Mouse (Mus musculus): Measurements from ENCODE around the gene Magi1. TPM values are rescaled to one million over a fixed set of nuclear protein-coding genes. Genes with fewer than 3 reads are reported as not detected.

Magi1 gene
- 22.9 and 29.4 TPM in 2 replicates for polyA plus RNA-seq (2014; fragmentation: Nextera tagmentation; extraction: Ambion mirVana)

GRCm38 (mm10) chr6:94283318-94284061 is at the start of gene Magi1:
Magi1 (minus strand) TSS chr6:94283917.
- ATAC-seq, result peak; percentile 97
- H3K9me3 ChIP-seq (replicated peaks; ENCODE audit: control insufficient read depth, low read length), result no peaks in the 10 kb centered on the region
- H3K4me3 ChIP-seq (ENCODE audit: low read depth, low read length), result peak within 1 kb of the TSS; percentile 74
- H3K27ac ChIP-seq (ENCODE audit: low read depth, low read length), result peak within 1 kb of the TSS; percentile 93
- H3K36me3 ChIP-seq (ENCODE audit: control insufficient read depth, insufficient read depth, low read length), result no peaks in the 10 kb centered on the region
- H3K27me3 ChIP-seq (replicated peaks; ENCODE audit: control insufficient read depth, insufficient read depth, low read length), result no peaks in the 10 kb centered on the region
- DNase-seq (ENCODE audit: low spot score), result peak; percentile 98
- WGBS, result under 1% methylated on average over 86 of the region's 86 CpGs
- H3K4me2 ChIP-seq (ENCODE audit: low read length), result peak within 1 kb of the TSS; percentile 96
- H3K4me1 ChIP-seq (ENCODE audit: control insufficient read depth, insufficient read depth, low read length), result peaks cover 16% of the 10 kb centered on the region
- peak within 1 kb of the TSS; percentile 79 for H3K9ac ChIP-seq (ENCODE audit: low read length)

- WGBS, result 52% methylated on average over 4 of the region's 4 CpGs
- no peaks in the 10 kb centered on the region for H3K4me1 ChIP-seq (ENCODE audit: control insufficient read depth, insufficient read depth, low read length)
- H3K9ac ChIP-seq (ENCODE audit: low read length), result no peak overlapping the region
- peak; percentile 54 for DNase-seq (ENCODE audit: low spot score)
- H3K27me3 ChIP-seq (replicated peaks; ENCODE audit: control insufficient read depth, insufficient read depth, low read length), result no peaks in the 10 kb centered on the region
- H3K36me3 ChIP-seq (ENCODE audit: control insufficient read depth, insufficient read depth, low read length), result no peaks in the 10 kb centered on the region
- no peak overlapping the region for H3K4me3 ChIP-seq (ENCODE audit: low read depth, low read length)
- no peak overlapping the region for H3K27ac ChIP-seq (ENCODE audit: low read depth, low read length)
- H3K4me2 ChIP-seq (ENCODE audit: low read length), result no peak overlapping the region
- no peak for ATAC-seq
- no peaks in the 10 kb centered on the region for H3K9me3 ChIP-seq (replicated peaks; ENCODE audit: control insufficient read depth, low read length)
Observed at GRCm38 (mm10) chr6:94327143-94327542, 43.4 kb upstream of the Magi1 start.

DNA sequence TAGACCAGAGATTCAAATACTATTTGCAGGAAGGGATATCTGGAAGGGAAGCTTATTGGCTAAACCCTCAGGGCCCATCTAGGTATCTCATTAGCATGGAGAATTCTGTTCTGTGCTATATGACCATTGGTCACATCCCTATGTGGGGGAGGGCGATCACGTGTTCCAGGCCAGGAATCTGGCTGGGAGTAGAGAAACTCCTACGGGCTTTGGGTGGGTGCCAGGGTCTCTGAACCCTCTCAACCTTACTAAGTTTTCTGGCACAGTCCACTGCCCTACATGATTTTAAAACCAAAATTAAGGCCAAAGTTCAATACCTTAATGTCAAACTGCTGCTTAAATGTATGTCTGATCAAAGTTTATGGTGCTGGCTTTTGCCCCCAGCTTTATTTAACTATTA is 33.2 kb upstream of the Magi1 start:
- H3K27me3 ChIP-seq (replicated peaks; ENCODE audit: control insufficient read depth, insufficient read depth, low read length), result no peaks in the 10 kb centered on the region
- no peak overlapping the region for H3K27ac ChIP-seq (ENCODE audit: low read depth, low read length)
- H3K4me1 ChIP-seq (ENCODE audit: control insufficient read depth, insufficient read depth, low read length), result no peaks in the 10 kb centered on the region
- no peak overlapping the region for H3K4me3 ChIP-seq (ENCODE audit: low read depth, low read length)
- ATAC-seq (no peak), DNase-seq (ENCODE audit: low spot score) (no peak)
- 88% methylated on average over 3 of the region's 3 CpGs for WGBS
- H3K9me3 ChIP-seq (replicated peaks; ENCODE audit: control insufficient read depth, low read length), result no peaks in the 10 kb centered on the region
- H3K36me3 ChIP-seq (ENCODE audit: control insufficient read depth, insufficient read depth, low read length), result no peaks in the 10 kb centered on the region
- no peak overlapping the region for H3K4me2 ChIP-seq (ENCODE audit: low read length)
- no peak overlapping the region for H3K9ac ChIP-seq (ENCODE audit: low read length)

- Histone ChIP-seq H3K4me1 (ENCODE audit: control insufficient read depth, insufficient read depth, low read length) (no peaks in the 10 kb centered on the region), H3K36me3 (ENCODE audit: control insufficient read depth, insufficient read depth, low read length) (no peaks in the 10 kb centered on the region), H3K9me3 (replicated peaks; ENCODE audit: control insufficient read depth, low read length) (no peaks in the 10 kb centered on the region), H3K27ac (ENCODE audit: low read depth, low read length) (no peak overlapping the region), H3K4me3 (ENCODE audit: low read depth, low read length) (no peak overlapping the region), H3K4me2 (ENCODE audit: low read length) (no peak overlapping the region), H3K9ac (ENCODE audit: low read length) (no peak overlapping the region), H3K27me3 (replicated peaks; ENCODE audit: control insufficient read depth, insufficient read depth, low read length) (no peaks in the 10 kb centered on the region)
- 84% methylated on average over 7 of the region's 7 CpGs for WGBS
- DNase-seq (ENCODE audit: low spot score), result no peak
- no peak for ATAC-seq
Observed at GRCm38 (mm10) chr6:94312285-94312684, 28.6 kb upstream of the Magi1 start.

- Histone ChIP-seq H3K27me3 (replicated peaks; ENCODE audit: control insufficient read depth, insufficient read depth, low read length) (no peaks in the 10 kb centered on the region), H3K27ac (ENCODE audit: low read depth, low read length) (no peak overlapping the region), H3K36me3 (ENCODE audit: control insufficient read depth, insufficient read depth, low read length) (no peaks in the 10 kb centered on the region), H3K9ac (ENCODE audit: low read length) (no peak overlapping the region), H3K9me3 (replicated peaks; ENCODE audit: control insufficient read depth, low read length) (no peaks in the 10 kb centered on the region), H3K4me1 (ENCODE audit: control insufficient read depth, insufficient read depth, low read length) (no peaks in the 10 kb centered on the region), H3K4me3 (ENCODE audit: low read depth, low read length) (no peak overlapping the region), H3K4me2 (ENCODE audit: low read length) (no peak overlapping the region)
- WGBS, result 31% methylated on average over 7 of the region's 7 CpGs
- DNase-seq (ENCODE audit: low spot score) (peak; percentile 54), ATAC-seq (no peak)
Observed at GRCm38 (mm10) chr6:94308498-94308897, 24.8 kb upstream of the Magi1 start.

DNA sequence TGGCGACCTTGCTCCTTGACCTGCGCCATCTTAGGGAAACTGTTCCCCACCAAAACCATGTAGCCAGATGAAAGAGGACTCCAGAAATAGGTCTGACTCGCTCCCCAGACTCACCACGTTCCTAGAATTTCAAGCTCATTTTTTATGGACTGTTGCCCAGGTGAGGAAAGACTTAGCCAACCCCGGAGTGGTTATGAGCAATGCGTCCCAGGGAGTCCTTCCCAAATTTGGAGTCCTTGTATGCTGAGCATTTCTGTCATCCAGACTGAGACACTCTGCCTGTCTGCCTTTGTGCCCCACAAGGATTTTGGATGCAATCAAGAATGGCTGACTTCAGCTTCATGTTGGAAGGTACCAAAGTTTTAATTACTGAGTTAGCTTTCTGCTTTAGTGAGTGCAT is 19.8 kb upstream of the Magi1 start:
- Histone ChIP-seq H3K9me3 (replicated peaks; ENCODE audit: control insufficient read depth, low read length) (no peaks in the 10 kb centered on the region), H3K27me3 (replicated peaks; ENCODE audit: control insufficient read depth, insufficient read depth, low read length) (no peaks in the 10 kb centered on the region), H3K9ac (ENCODE audit: low read length) (no peak overlapping the region), H3K27ac (ENCODE audit: low read depth, low read length) (no peak overlapping the region), H3K36me3 (ENCODE audit: control insufficient read depth, insufficient read depth, low read length) (no peaks in the 10 kb centered on the region), H3K4me1 (ENCODE audit: control insufficient read depth, insufficient read depth, low read length) (no peaks in the 10 kb centered on the region), H3K4me3 (ENCODE audit: low read depth, low read length) (no peak overlapping the region), H3K4me2 (ENCODE audit: low read length) (no peak overlapping the region)
- ATAC-seq (no peak), DNase-seq (ENCODE audit: low spot score) (no peak)
- 85% methylated on average over 6 of the region's 6 CpGs for WGBS

DNA sequence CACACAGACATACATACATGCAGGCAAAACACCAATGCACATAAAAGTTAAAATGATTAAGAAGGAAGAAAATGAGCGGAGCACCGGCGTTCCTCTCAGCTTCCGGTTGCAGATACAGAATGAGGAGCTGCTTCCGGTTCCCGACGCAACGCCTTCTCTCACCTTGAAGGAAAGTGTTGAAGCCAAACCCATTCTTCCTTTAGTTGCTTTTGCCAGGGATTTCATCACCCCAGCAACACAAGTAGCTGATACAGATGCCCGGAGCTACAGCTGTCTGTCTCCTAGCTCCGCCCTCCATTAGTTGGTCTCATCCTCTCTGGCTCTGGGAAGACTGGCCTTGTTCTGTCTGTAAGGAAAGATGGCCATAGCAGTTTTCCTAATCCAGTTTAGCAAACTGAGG is 18.1 kb upstream of the Magi1 start:
- Histone ChIP-seq H3K4me2 (ENCODE audit: low read length) (no peak overlapping the region), H3K9ac (ENCODE audit: low read length) (no peak overlapping the region), H3K27ac (ENCODE audit: low read depth, low read length) (no peak overlapping the region), H3K36me3 (ENCODE audit: control insufficient read depth, insufficient read depth, low read length) (no peaks in the 10 kb centered on the region), H3K4me3 (ENCODE audit: low read depth, low read length) (no peak overlapping the region), H3K4me1 (ENCODE audit: control insufficient read depth, insufficient read depth, low read length) (no peaks in the 10 kb centered on the region), H3K9me3 (replicated peaks; ENCODE audit: control insufficient read depth, low read length) (no peaks in the 10 kb centered on the region), H3K27me3 (replicated peaks; ENCODE audit: control insufficient read depth, insufficient read depth, low read length) (no peaks in the 10 kb centered on the region)
- DNase-seq (ENCODE audit: low spot score) (no peak), ATAC-seq (no peak)
- WGBS, result 94% methylated on average over 10 of the region's 10 CpGs

- DNase-seq (ENCODE audit: low spot score) (no peak), ATAC-seq (no peak)
- Histone ChIP-seq H3K9ac (ENCODE audit: low read length) (no peak overlapping the region), H3K27me3 (replicated peaks; ENCODE audit: control insufficient read depth, insufficient read depth, low read length) (no peaks in the 10 kb centered on the region), H3K9me3 (replicated peaks; ENCODE audit: control insufficient read depth, low read length) (no peaks in the 10 kb centered on the region), H3K4me3 (ENCODE audit: low read depth, low read length) (no peak overlapping the region), H3K4me1 (ENCODE audit: control insufficient read depth, insufficient read depth, low read length) (no peaks in the 10 kb centered on the region), H3K4me2 (ENCODE audit: low read length) (no peak overlapping the region), H3K27ac (ENCODE audit: low read depth, low read length) (no peak overlapping the region), H3K36me3 (ENCODE audit: control insufficient read depth, insufficient read depth, low read length) (no peaks in the 10 kb centered on the region)
- WGBS, result 89% methylated on average over 3 of the region's 3 CpGs
Observed at GRCm38 (mm10) chr6:94300562-94300961, 16.8 kb upstream of the Magi1 start.

GRCm38 (mm10) chr6:94287387-94287786 is 3.7 kb upstream of the Magi1 start:
- H3K4me1 ChIP-seq (ENCODE audit: control insufficient read depth, insufficient read depth, low read length), result peaks cover 5% of the 10 kb centered on the region
- H3K27ac ChIP-seq (ENCODE audit: low read depth, low read length), result no peak overlapping the region
- no peaks in the 10 kb centered on the region for H3K36me3 ChIP-seq (ENCODE audit: control insufficient read depth, insufficient read depth, low read length)
- no peak for ATAC-seq
- DNase-seq (ENCODE audit: low spot score), result no peak
- H3K9ac ChIP-seq (ENCODE audit: low read length), result no peak overlapping the region
- no peak overlapping the region for H3K4me3 ChIP-seq (ENCODE audit: low read depth, low read length)
- H3K27me3 ChIP-seq (replicated peaks; ENCODE audit: control insufficient read depth, insufficient read depth, low read length), result no peaks in the 10 kb centered on the region
- no peaks in the 10 kb centered on the region; the same call in 1 of the 2 replicates for H3K9me3 ChIP-seq (replicated peaks; ENCODE audit: control insufficient read depth, low read length)
- H3K4me2 ChIP-seq (ENCODE audit: low read length), result no peak overlapping the region
